Mouse (Mus musculus): Measurements from ENCODE around the gene Proser3. TPM values are rescaled to one million over a fixed set of nuclear protein-coding genes. Genes with fewer than 3 reads are reported as not detected.
A peak's percentile ranks its signal among the peaks of the same experiment; 100 is the strongest.
"Not testable (repeated sequence)": the region's sequence is repeated elsewhere in the genome, so short reads cannot be mapped to it uniquely, and the experiment has no call there.

Gene Proser3
- polyA plus RNA-seq, 1 experiment from 2014 or later: 13.5 TPM

- H3K27me3 ChIP-seq (replicated peaks; ENCODE audit: control insufficient read depth, insufficient read depth, low read length): no peaks in the 10 kb centered on the region
- H3K4me2 ChIP-seq (ENCODE audit: low read length): no peak overlapping the region
- no peak overlapping the region for H3K4me3 ChIP-seq (replicated peaks; ENCODE audit: low read length)
- H3K9ac ChIP-seq (replicated peaks; ENCODE audit: low read depth, low read length): no peak overlapping the region
- ATAC-seq: peak; percentile 19; the same call in 1 of the 2 replicates
- H3K27ac ChIP-seq (ENCODE audit: low read length): no peak overlapping the region
- WGBS: 61% methylated on average over 4 of the region's 4 CpGs
- no peaks in the 10 kb centered on the region for H3K9me3 ChIP-seq (ENCODE audit: control insufficient read depth, low read length)
- peaks cover 12% of the 10 kb centered on the region for H3K36me3 ChIP-seq (ENCODE audit: control insufficient read depth, insufficient read depth)
- peaks cover 7% of the 10 kb centered on the region for H3K4me1 ChIP-seq (replicated peaks; ENCODE audit: control insufficient read depth, insufficient read depth, low read length)
These were observed 31.7 kb downstream of the Proser3 start for GRCm38 (mm10) chr7:30520396-30520795.

- peaks cover 7% of the 10 kb centered on the region for H3K4me1 ChIP-seq (replicated peaks; ENCODE audit: control insufficient read depth, insufficient read depth, low read length)
- H3K9ac ChIP-seq (replicated peaks; ENCODE audit: low read depth, low read length): no peak overlapping the region
- no peak for ATAC-seq
- 43% methylated on average over 8 of the region's 8 CpGs for WGBS
- no peak overlapping the region for H3K4me2 ChIP-seq (ENCODE audit: low read length)
- no peaks in the 10 kb centered on the region; the same call in 1 of the 2 replicates for H3K36me3 ChIP-seq (ENCODE audit: control insufficient read depth, insufficient read depth)
- H3K27me3 ChIP-seq (replicated peaks; ENCODE audit: control insufficient read depth, insufficient read depth, low read length): no peaks in the 10 kb centered on the region
- no peak overlapping the region for H3K4me3 ChIP-seq (replicated peaks; ENCODE audit: low read length)
- no peak overlapping the region for H3K27ac ChIP-seq (ENCODE audit: low read length)
- no peaks in the 10 kb centered on the region for H3K9me3 ChIP-seq (ENCODE audit: control insufficient read depth, low read length)
These were observed 33.8 kb downstream of the Proser3 start for GRCm38 (mm10) chr7:30518325-30518724.

- Histone ChIP-seq H3K4me1 (replicated peaks; ENCODE audit: control insufficient read depth, insufficient read depth, low read length) (peaks cover 2% of the 10 kb centered on the region), H3K27ac (ENCODE audit: low read length) (no peak overlapping the region), H3K9me3 (ENCODE audit: control insufficient read depth, low read length) (no peaks in the 10 kb centered on the region), H3K9ac (replicated peaks; ENCODE audit: low read depth, low read length) (no peak overlapping the region), H3K27me3 (replicated peaks; ENCODE audit: control insufficient read depth, insufficient read depth, low read length) (no peaks in the 10 kb centered on the region), H3K4me3 (replicated peaks; ENCODE audit: low read length) (no peak overlapping the region), H3K4me2 (ENCODE audit: low read length) (no peak overlapping the region), H3K36me3 (ENCODE audit: control insufficient read depth, insufficient read depth) (no peaks in the 10 kb centered on the region)
- no peak for ATAC-seq
- WGBS: 59% methylated on average over 24 of the region's 24 CpGs
These were observed 36.9 kb downstream of the Proser3 start for GRCm38 (mm10) chr7:30515003-30515760.

GRCm38 (mm10) chr7:30508061-30508460 is 44.0 kb downstream of the Proser3 start:
- no peak overlapping the region for H3K4me3 ChIP-seq (replicated peaks; ENCODE audit: low read length)
- H3K9ac ChIP-seq (replicated peaks; ENCODE audit: low read depth, low read length): no peak overlapping the region
- 81% methylated on average over 4 of the region's 4 CpGs for WGBS
- H3K36me3 ChIP-seq (ENCODE audit: control insufficient read depth, insufficient read depth): no peaks in the 10 kb centered on the region
- no peak overlapping the region for H3K27ac ChIP-seq (ENCODE audit: low read length)
- H3K4me2 ChIP-seq (ENCODE audit: low read length): no peak overlapping the region
- no peaks in the 10 kb centered on the region for H3K27me3 ChIP-seq (replicated peaks; ENCODE audit: control insufficient read depth, insufficient read depth, low read length)
- H3K9me3 ChIP-seq (ENCODE audit: control insufficient read depth, low read length): no peaks in the 10 kb centered on the region
- ATAC-seq: no peak
- H3K4me1 ChIP-seq (replicated peaks; ENCODE audit: control insufficient read depth, insufficient read depth, low read length): no peaks in the 10 kb centered on the region

GRCm38 (mm10) chr7:30501159-30501558 is 50.9 kb downstream of the Proser3 start:
- not testable (repeated sequence) for H3K4me3 ChIP-seq (replicated peaks; ENCODE audit: low read length)

GRCm38 (mm10) chr7:30495506-30496042 is 56.5 kb downstream of the Proser3 start:
- H3K4me1 ChIP-seq (replicated peaks; ENCODE audit: control insufficient read depth, insufficient read depth, low read length); H3K9me3 ChIP-seq (ENCODE audit: control insufficient read depth, low read length); H3K9ac ChIP-seq (replicated peaks; ENCODE audit: low read depth, low read length); H3K27ac ChIP-seq (ENCODE audit: low read length); ATAC-seq; H3K36me3 ChIP-seq (ENCODE audit: control insufficient read depth, insufficient read depth); H3K4me3 ChIP-seq (replicated peaks; ENCODE audit: low read length); H3K27me3 ChIP-seq (replicated peaks; ENCODE audit: control insufficient read depth, insufficient read depth, low read length); H3K4me2 ChIP-seq (ENCODE audit: low read length): not testable (repeated sequence)
- 62% methylated on average over 5 of the region's 5 CpGs for WGBS

More at GRCm38 (mm10) chr7:30501159-30501558, 50.9 kb downstream of the Proser3 start:
- not testable (repeated sequence) for H3K4me1 ChIP-seq (replicated peaks; ENCODE audit: control insufficient read depth, insufficient read depth, low read length); H3K36me3 ChIP-seq (ENCODE audit: control insufficient read depth, insufficient read depth); ATAC-seq; H3K27ac ChIP-seq (ENCODE audit: low read length); H3K27me3 ChIP-seq (replicated peaks; ENCODE audit: control insufficient read depth, insufficient read depth, low read length); H3K9ac ChIP-seq (replicated peaks; ENCODE audit: low read depth, low read length); H3K9me3 ChIP-seq (ENCODE audit: control insufficient read depth, low read length); H3K4me2 ChIP-seq (ENCODE audit: low read length)
- 68% methylated on average over 5 of the region's 5 CpGs for WGBS

- Histone ChIP-seq H3K27ac (ENCODE audit: low read length) (no peak within 1 kb of the TSS), H3K27me3 (replicated peaks; ENCODE audit: control insufficient read depth, insufficient read depth, low read length) (no peaks in the 10 kb centered on the region), H3K36me3 (ENCODE audit: control insufficient read depth, insufficient read depth) (no peaks in the 10 kb centered on the region), H3K9me3 (ENCODE audit: control insufficient read depth, low read length) (no peaks in the 10 kb centered on the region), H3K4me1 (replicated peaks; ENCODE audit: control insufficient read depth, insufficient read depth, low read length) (no peaks in the 10 kb centered on the region), H3K9ac (replicated peaks; ENCODE audit: low read depth, low read length) (no peak within 1 kb of the TSS), H3K4me2 (ENCODE audit: low read length) (no peak within 1 kb of the TSS), H3K4me3 (replicated peaks; ENCODE audit: low read length) (no peak within 1 kb of the TSS)
- ATAC-seq: no peak
- 62% methylated on average over 11 of the region's 11 CpGs for WGBS
These were observed 58.6 kb downstream of the Proser3 start, which contains the start of gene Prodh2 for GRCm38 (mm10) chr7:30493401-30493931. Prodh2 (plus strand) TSS chr7:30493622.

- 8% methylated on average over 4 of the region's 4 CpGs for WGBS
- H3K4me3 ChIP-seq (replicated peaks; ENCODE audit: low read length): no peak overlapping the region
- H3K9ac ChIP-seq (replicated peaks; ENCODE audit: low read depth, low read length): no peak overlapping the region
- H3K9me3 ChIP-seq (ENCODE audit: control insufficient read depth, low read length): no peaks in the 10 kb centered on the region
- no peaks in the 10 kb centered on the region for H3K36me3 ChIP-seq (ENCODE audit: control insufficient read depth, insufficient read depth)
- H3K4me1 ChIP-seq (replicated peaks; ENCODE audit: control insufficient read depth, insufficient read depth, low read length): no peaks in the 10 kb centered on the region
- no peaks in the 10 kb centered on the region for H3K27me3 ChIP-seq (replicated peaks; ENCODE audit: control insufficient read depth, insufficient read depth, low read length)
- no peak for ATAC-seq
- H3K27ac ChIP-seq (ENCODE audit: low read length): no peak overlapping the region
- no peak overlapping the region for H3K4me2 ChIP-seq (ENCODE audit: low read length)
These were observed 59.3 kb downstream of the Proser3 start for GRCm38 (mm10) chr7:30492765-30493164.

- Histone ChIP-seq H3K27me3 (replicated peaks; ENCODE audit: control insufficient read depth, insufficient read depth, low read length) (no peaks in the 10 kb centered on the region), H3K4me2 (ENCODE audit: low read length) (no peak overlapping the region), H3K36me3 (ENCODE audit: control insufficient read depth, insufficient read depth) (no peaks in the 10 kb centered on the region), H3K4me3 (replicated peaks; ENCODE audit: low read length) (no peak overlapping the region), H3K9me3 (ENCODE audit: control insufficient read depth, low read length) (no peaks in the 10 kb centered on the region), H3K4me1 (replicated peaks; ENCODE audit: control insufficient read depth, insufficient read depth, low read length) (no peaks in the 10 kb centered on the region), H3K27ac (ENCODE audit: low read length) (no peak overlapping the region), H3K9ac (replicated peaks; ENCODE audit: low read depth, low read length) (no peak overlapping the region)
- 12% methylated on average over 6 of the region's 6 CpGs for WGBS
- no peak for ATAC-seq
These were observed 61.2 kb downstream of the Proser3 start for GRCm38 (mm10) chr7:30490957-30491307.
